Mouse (Mus musculus): ENCODE measurements around the gene Plppr1.
A peak's percentile ranks its signal among the peaks of the same experiment; 100 is the strongest.
"Not testable (repeated sequence)": the region's sequence is repeated elsewhere in the genome, so short reads cannot be mapped to it uniquely, and the experiment has no call there.

The Plppr1 gene

DNA sequence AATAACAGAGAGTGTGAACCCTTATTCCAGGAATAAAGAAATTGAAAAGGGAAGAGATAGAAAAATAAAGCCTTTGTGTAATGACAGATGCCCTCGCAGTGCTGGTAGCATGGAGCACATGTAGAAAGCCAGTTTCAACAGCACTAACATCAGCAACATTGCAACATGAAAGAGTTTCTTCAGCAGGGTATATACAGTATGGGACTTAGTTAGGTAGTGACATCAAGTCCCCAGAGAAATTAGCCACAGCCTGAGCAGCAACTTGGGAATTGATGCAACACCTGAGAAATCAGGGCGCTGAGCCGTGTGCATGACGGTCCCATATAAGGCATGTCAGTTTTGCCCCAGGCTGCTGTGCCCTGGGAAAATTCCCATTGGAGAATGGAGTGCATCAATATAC lies 179.0 kb downstream of the Plppr1 start:
- no peak for DNase-seq

DNA sequence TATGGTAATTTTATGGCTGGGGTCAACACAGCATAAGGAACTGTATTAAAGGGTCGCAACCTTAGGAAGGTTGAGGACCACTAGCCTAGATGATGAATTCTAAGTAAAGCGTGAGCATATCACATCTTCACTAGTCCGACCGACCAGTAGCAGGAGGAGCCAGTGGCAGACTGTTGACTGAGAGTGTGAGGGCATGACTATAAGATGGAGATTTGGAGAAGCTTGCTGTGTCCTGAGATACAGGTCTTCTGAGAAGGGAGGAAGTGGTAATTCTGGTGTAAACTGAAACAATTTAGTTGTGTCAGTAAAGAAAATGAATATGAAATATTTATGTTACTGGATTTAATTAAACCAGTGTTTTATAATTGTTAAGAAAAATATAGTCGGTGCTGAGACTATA lies 180.4 kb downstream of the Plppr1 start:
- no peak for DNase-seq

DNA sequence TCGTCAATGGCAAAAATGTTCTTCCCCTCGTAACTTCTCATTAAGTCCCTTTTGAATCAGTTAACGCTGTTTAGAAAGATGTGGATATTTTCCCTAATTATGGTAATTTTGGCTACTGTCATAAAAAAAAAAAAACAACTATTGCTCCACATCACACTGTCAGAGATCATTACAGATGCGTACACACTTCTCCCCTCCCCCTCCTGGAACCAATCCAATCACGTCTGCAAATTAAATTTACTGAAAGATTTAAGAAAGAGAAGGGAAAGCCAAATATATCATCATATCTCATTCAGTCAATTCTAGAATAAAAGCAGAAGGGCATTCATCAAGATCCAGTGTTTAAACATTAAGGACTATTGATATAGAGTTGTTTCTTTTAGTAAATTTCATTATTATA lies 185.7 kb downstream of the Plppr1 start:
- no peak for DNase-seq

DNA sequence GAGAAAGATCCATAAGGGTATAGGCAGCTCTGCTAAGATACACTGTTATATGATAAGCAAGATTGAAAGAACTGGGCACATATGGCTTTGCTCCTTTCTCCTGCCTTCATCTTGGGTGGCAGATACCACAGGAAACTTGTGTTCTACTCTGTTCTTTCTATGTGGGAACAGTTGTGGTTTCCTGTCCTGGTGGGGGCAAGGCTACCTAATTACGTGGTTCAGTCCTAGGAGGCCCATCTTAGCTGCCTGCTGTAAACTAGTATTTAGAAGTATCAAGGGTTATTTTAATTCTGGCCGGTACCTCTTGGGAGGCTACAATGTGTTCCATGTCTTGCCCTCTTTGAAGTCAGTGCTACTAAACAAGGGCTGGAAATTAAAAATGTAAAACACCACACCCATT lies 186.2 kb downstream of the Plppr1 start:
- DNase-seq: no peak

DNA sequence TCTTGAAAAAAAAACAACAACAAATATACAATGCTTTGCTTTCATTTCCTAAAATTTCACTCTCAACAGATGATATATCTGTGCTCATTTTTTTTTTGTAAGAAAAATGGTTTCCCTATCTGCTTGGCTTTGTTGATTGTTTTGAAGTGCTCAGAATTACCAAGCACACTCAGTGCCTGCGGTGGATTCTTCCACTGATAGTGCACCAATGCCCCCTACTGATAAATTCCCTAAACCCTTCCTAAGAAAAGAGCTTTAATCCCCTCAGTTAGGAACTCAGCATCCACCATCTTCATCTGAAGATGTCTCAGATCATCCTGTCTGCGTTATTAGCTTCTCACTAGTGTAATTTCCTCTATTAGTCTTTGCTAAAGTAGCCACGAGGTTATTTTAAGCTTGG lies 192.2 kb downstream of the Plppr1 start:
- DNase-seq: peak; percentile 4

DNA sequence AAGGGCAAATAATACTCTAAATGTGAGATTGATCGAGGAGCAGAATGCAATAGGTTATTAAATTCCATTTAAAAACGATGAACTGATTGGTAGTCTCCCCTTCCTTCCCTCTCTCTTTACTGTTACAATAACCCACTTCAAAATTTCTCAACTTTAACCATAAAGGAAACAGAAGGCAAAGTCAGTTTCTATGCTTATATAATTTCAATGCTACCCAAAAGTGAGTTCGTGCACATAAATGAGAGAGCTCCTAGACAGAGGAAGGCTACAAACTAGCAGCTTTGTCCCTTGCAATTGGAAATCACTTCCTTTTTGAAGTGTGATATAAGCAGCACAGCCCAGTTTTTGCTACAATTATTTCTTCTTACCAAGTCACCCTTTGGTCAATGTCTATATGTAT lies 193.1 kb downstream of the Plppr1 start:
- DNase-seq: no peak

DNA sequence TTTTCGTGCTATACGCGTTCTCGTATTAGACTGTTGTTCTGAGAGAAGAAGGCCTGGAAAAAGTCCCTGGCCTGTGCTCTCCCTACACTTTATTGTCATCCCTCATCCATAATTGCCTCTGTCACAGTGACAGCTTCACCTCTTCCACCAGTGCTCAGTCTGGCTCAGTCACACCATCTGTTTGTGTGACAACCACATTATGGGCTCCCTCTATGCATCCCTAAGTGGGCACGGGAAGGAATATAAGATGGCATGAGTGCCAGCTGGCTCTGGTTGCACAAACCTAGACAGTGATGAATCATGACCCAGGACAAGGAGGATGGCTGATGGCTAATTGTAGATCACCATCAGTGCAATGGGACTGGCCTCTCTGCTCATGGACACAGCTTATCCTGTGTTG lies 219.4 kb downstream of the Plppr1 start:
- DNase-seq: no peak

DNA sequence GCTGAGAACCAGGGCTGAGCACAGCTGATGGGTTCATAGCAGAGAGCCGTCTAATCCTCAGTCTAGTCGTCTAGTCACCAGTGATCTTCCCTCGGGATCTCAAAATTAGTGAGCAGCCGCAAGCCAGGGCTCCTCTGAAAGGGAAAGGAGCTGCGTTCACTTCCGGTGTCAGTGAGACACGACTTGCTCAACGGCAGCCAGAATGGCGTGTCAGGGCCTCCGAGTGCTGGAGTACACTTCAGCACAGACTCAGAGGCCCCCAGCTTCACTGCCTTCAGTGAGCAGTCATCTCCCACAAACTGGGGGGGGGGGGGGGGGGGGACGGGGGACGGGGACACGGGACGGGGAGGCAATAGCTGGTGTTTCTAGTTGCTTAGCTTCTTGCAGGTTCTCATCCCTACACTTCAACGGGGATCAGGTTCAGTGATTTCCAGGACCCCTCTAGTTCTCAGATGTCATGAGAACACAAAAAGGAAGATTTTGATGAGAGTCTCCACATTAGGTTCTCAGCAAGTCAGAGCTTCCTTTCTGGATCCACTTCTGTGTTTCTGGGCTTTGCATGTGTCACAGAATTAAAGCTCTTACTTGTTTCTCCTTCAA lies 225.7 kb downstream of the Plppr1 start:
- DNase-seq: no peak

DNA sequence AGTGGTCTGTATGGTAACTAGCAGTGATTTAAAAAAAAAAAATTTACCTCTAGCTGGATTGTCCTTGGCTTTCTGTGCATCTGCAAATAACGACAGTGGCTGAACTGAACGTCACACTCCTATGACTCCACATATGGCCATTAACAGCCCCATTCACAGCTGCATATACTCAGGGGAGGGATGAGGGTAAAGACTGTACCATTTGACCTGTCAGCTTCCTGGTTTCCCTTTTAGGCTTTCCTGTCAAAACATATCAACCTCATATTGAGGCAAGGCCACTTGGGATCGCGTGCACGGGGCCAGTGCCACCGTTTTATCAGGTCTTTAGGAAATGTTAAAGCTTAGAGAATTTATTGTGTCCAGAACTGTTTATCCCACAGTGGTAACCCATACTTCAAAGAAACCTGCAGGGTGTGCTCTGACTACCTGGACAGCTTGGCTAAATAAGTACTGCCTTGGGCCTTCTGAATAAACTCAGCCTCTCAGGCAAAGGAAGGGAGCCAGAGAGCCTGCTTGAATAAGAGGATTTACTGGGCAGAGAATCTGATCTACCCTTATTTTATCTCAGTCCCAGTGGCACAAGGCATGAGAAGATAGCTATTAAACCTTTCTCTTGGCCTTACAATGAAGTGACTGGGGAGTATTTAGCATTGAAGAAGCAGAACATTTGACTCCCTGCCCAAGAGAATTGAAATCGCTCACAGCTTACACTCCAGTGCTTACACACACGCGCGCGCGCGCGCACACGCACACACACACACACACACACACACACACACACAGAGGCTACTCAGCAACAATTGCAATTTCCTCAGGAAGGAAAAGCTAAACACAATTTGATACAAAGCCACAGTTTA lies 226.5 kb downstream of the Plppr1 start:
- no peak for DNase-seq

DNA sequence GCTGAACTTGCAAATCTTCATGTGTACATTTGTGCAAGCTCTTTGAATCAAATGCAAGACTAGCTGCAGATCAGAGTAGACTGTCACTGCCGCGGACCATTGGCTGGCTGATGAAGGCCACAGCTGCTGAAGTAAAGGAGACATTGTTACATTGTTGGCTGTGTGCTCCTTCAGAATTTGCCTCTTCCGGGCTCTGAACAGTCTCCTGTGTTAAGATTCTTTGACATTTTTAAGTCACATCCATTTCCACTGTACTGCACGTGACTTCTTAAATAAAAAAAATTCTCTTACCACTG lies 227.1 kb downstream of the Plppr1 start:
- DNase-seq: no peak

DNA sequence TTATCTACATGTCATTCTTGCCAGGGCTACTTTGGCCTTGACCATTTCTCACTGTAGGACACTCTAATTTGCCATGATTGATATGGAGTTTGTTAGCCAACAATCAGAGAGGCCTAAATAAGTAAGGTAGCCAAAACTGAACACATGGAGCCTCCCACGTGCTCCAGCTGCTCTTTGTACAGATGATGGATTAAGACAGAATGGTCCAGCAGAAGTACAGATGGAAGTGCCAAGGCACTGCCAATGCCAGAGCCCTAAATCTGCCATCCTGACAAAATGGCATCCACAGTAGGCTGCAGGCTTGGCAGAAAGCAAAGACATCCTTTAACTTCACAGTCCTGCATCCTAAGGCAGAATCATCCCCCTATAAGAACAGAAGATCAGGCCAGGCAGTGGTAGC lies 237.4 kb downstream of the Plppr1 start:
- no peak for DNase-seq

DNA sequence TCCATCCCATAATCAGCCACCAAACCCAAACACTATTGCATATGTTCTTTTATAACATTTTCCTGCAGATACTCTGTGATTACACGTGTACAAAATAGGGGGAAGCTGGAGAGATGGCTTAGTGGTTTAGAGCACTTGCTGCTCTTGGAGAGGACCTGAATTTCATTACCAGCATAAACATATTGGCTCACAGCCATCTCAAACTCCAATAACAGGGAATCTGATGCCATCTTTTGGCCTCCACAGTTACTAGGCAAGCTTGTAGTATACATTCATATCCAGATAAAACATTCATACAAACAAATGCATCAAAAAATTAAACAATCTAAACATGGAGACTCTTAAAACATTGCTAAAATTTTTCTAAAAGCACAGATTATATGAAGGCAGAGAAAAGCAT lies 240.5 kb downstream of the Plppr1 start:
- no peak for DNase-seq

DNA sequence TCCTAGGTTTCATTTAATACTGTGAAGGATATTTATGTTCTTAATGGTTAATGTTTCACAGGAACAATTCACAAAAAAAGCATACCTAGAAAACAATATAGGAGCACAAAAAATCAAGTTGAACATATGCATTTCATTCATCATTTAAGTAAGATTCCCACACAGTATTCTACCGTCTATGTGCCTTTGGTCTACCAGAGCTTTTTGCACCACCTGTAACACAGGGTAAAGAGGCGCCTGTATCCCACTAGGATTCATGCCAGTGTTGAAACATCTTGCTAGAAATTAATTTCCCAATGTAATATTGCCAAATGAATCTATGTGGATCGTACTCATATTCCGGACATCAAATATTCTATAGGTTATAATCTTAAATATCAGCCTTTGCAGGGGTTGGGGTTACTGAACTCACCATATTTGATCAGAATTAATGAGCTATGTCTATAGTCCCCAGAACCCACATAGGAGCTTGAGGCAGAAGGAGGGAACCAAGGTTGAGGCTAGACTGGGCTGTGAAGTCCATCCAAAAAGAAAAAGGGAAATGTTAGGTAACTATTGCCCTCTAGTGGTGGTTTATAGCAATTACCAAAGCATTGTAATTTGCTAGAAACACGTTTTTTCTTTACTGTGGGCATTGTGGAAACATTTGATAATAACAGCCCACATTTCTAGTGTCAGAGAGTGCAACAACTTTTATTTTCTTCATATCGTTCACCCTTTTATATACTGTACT lies 263.0 kb downstream of the Plppr1 start:
- DNase-seq: no peak

DNA sequence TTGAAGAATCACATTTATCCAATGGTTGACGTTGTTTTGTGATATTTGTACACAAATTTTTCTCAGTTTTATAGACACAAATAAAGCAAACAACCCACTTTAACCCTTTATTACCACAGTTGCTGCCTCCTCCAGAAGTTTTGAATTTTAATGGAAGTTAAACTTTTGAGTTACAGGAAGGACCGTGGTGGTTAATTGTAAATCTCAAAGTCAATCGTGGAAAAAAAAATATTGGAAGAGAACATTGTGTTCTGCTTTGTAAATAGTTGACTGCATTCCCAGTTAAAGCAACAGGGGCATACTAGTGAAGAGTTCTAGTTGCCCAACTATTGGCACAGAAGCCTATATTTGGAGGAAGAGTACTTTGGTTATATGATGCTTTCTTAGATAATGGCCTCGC lies 278.9 kb downstream of the Plppr1 start:
- not testable (repeated sequence) for DNase-seq

DNA sequence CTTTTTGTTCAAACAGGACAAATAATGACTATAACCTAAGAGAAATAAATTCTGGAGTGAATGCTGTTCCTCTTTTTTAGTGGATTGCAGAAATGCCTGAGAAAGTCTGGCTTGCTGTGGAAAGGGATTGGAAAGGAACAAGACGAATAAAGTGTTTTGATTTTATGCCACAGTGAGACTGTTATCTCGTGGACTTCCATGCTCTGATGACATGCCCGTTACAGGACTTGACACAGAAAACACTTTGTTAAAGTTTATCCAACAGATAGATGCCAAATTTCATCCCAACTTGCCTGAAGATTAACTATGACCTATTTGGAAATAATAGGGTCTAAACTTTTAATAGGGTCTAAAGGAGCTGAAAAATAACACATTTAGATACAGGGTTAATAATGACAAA lies 281.0 kb downstream of the Plppr1 start:
- not testable (repeated sequence) for DNase-seq

DNA sequence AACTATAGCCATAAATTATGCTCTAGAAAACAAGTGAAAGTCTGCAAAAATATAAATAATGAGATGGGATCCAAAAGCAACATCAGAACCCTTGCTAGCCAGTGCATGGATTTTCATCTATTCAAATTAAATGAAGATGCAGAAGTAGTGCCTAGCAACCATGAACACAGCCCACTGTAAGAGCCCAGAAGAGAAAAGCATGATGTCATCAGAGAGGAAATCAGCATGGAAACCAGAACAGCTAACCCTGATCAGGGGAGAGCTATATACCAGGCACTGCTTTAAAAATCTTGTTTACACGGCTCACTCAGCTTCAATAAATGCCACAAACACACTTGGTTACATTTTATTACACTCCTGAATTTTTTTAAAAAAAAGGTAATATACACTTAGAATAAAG lies 288.9 kb downstream of the Plppr1 start:
- not testable (repeated sequence) for DNase-seq

DNA sequence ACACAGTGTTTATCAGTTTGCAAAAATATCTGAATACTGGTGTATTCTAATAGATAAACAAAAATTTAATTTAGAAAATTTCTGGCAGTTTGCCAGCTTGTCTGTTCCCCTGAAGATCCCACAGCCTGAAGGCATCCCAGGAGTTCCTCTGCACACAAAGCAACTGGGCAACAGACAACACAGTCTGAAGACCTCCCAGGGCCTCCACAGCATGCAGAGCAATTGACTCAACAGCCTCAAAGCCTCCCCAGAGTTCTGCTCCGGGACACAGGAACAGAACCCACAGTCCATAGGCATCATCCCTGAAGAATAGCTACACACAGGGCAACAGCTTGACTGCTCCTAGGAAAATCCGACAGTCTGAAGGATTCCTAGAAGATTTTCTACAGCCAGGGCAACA lies 289.6 kb downstream of the Plppr1 start:
- DNase-seq: no peak

DNA sequence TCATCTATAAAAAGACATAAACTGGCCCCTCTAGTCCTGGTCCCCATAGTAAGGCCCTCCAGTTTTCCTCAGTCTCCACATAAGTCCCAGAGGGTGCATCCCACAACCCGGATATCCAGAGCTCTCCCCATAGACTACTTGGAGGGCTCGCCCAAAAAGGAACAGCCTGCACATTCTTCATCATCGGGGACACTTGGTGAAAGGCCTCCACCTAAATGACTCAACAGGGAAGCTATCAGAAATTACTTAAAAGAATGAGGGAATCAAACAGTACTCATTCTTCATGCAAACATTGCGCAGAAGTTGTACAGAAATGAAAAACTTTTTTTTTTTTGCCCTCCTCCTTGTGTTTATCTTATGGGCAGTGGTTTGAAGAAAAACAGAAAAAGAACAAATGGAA lies 291.4 kb downstream of the Plppr1 start:
- no peak for DNase-seq

DNA sequence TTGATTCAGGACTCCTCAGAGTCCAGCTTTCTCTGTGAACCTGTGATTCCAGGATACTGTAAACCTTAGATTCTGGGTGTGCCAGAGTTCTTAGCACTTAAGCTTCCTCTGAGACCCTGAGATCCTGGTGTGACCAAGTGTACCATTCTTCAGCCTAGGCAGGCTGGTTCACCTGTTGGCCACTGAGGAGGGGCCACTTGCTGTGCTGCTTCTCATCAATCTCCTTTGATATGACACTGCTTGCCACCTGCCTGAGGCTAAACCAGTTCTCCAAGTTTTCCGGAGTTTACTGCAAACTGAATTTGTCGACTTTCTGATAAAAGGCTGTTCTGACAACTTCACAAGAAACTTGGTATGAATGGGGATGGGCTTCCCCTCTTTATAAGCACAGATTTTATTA lies 298.0 kb downstream of the Plppr1 start:
- DNase-seq: no peak

DNA sequence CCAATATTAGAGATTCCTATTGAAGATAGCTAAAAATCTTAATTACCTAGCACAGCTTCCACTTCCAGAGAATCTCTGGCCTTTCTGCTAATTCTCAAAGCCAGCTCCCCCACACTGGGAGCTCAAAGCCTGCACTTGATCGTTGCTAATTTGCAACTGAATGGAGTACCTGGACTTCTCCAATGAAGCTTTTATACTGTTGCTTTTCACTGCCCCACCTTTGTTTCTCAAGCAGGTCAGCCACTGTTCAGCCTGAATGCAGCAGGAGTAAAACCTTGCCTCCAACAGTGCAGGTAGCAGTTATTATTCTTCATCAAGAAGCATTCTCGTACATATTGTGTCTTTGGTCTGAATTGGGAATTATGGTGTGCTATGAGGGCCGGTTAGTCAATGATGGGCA lies 309.0 kb downstream of the Plppr1 start:
- not testable (repeated sequence) for DNase-seq

DNA sequence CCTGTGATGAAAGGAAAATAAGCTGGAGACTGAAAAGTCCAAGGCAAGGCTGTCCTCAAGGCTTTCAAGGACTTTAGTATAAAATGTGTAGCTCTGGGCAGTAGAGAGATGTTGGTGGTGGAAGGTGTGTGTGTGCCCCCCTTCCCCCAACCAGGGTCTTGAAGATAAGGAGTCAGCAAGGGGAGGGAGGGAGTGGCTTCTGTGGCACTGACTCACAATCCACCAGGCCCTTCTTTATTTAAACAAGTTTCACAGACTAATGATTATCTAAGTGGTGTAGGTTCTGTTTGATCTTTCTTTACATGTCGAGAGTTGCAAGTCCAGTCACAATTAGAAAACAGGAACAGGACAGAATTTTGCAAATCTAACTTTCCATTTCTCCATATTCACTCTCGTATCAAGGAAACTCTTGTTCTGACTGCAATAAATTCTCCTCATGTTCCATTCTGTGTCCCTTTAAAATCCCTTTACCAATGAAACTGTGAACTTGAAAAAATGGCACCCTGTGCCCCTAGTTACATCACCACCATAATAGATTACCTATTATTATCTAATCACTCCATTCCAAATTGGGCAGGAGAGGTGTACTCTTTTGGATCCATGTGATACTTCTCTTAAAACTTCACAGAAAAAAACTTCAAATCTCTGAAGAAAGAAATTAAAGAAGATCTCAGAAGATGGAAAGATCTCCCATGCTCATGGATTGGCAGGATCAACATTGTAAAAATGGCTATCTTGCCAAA lies 324.7 kb downstream of the Plppr1 start:
- not testable (repeated sequence) for DNase-seq

DNA sequence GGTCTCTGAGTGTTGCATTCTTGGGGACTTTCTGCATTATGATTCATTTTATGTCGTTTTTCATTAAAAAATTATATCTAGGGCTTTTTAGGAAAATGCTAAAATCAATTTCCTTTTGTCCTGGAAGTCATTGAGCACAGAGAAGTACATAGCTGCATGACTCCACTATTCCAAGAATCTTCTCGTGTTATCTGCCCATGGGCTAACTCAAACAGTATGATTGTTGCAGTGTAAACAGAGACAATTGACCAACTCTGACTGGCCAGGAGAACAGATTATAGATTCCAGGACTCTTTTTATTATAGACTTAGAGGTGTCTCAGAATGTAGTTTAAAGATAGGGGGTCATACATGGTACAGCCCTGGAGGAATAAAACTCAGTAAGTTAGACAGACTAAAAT lies 327.8 kb downstream of the Plppr1 start:
- no peak for DNase-seq

Data from lung, postnatal 36 days (tissue).